Mouse (Mus musculus) ovary, postnatal 36 days (tissue): ENCODE measurements around the gene Ugt1a2.
"Not testable (repeated sequence)": the region's sequence is repeated elsewhere in the genome, so short reads cannot be mapped to it uniquely, and the experiment has no call there.

Source experiments
- DNase-seq: peaks from one replicate; pipeline ENCODE4 v3.0.0; 2022; ENCODE audit warnings: low spot score, mixed read lengths

The Ugt1a2 gene

DNA sequence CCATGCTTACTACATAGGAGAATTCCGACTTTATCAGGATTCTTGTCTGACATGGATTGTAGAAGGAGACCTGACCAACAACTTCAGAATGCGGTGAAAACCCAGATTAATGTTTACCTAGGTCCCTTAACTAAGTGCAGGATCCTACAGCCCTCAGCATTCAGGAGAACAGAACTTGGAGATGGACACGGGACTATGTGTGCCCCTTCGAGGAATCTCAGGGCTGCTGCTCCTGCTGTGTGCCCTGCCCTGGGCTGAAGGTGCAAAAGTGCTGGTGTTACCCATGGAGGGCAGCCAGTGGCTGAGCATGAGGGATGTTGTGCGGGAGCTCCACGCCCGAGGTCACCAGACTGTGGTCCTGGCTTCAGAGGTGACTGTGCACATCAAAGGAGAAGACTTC is at the start of gene Ugt1a2:
TSS of gene Ugt1a2 (plus strand) at position 146 of the 400 bp plus-strand sequence.
- no peak for DNase-seq

DNA sequence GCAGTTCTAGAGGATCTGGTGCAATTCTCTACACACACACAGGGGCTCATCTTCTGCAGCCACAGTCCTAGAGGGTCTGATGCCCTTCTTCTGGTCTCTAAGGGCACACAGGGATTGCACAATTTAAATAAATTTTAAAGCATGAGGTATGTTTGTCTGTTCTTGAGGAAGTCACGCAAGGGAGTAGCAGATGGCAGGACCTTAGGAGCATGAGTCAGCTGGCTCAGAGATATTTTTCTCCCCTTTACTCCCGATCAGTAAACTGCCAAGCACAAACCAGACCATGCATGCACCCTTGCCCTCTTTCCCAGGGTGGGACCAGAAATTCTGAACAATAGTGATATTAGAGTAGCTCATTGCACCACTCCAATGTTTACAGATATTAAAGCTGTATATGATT is 42.0 kb upstream of the Ugt1a2 start:
- no peak for DNase-seq

DNA sequence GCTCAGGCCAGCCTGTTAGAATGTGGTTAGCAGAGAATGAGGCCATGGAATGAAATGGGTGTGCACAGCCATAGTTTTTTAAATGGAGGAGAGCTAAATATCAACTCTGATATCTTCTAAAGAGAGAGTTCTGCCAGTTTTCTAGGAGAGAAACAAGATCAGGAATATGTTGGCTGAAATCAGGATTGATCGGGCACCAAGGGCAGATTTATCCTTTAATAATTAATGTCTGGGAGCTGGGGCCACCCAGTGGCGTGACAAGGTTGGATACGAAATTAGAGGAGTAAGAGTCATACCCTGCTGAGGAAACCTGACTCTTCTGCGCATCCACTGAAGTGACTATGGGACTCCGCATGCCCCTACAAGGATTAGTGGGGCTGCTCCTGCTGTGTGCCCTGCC is 34.7 kb upstream of the Ugt1a2 start, which contains the start of gene Ugt1a5:
TSS of gene Ugt1a5 (plus strand) at position 302 of the 400 bp plus-strand sequence.
- DNase-seq, result no peak

DNA sequence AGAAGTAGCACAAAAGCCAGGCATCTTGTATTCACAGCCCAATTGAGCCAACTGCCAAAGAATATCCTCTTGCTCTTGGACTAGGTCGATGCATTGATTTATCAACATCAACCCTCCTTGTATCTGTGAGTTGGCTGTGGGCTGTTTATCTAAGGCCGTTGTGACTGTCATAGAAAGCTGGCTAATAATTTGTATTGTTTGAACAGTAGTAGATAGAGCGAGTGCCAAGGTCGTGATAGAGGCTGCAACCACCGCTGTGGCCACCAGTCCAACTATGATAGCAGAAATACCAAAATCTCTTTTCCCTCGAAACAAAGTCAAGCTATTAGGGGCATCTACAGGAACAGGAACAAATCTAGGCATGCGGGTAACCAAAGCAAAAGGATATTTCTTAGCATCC is 28.2 kb upstream of the Ugt1a2 start:
- DNase-seq, result not testable (repeated sequence)

DNA sequence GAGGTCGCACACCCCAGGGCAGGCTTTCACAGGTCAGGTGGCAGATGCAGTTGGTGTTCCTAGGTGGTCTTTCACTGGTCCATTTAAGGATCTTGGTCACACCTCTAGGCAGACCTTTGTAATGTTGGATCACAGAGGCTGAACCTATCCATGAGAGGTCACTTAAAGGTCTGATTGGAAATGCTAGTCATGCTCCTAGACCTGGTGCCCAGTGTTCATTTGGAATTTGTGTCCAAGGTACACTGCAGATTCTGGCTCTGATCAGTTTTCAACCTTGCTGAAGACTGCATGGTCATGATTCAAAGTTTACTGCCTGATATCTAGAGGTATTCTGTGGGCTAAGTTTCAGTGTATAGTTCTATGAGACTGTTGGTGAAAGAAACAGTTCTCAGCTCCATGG is 20.7 kb upstream of the Ugt1a2 start:
- DNase-seq, result no peak

DNA sequence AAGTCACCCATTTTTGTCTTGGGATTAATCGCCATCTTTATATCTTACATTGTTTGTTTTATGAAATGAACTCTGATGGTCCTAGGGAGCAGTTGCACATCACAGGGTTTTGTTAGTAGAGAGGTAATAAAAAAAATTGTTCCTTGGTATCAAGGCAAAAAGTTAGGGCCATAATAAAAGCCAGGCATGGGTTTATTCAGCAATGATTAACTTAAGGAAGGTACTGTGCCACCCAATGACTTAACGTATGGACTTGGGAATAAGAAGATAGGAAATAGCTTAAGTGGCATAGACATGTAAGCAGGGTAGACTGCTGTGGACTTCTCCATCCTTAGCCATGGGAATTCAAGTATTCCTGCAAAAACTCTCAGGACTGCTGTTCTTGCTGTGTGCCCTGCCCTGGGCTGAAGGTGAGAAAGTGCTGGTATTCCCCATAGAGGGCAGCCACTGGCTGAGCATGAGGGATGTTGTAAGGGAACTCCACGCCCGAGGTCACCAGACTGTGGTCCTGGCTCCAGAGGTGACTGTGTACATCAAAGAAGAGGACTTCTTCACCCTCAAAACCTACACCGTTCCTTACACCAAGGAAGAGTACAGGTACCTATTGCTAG is 14.0 kb upstream of the Ugt1a2 start:
- DNase-seq, result no peak

DNA sequence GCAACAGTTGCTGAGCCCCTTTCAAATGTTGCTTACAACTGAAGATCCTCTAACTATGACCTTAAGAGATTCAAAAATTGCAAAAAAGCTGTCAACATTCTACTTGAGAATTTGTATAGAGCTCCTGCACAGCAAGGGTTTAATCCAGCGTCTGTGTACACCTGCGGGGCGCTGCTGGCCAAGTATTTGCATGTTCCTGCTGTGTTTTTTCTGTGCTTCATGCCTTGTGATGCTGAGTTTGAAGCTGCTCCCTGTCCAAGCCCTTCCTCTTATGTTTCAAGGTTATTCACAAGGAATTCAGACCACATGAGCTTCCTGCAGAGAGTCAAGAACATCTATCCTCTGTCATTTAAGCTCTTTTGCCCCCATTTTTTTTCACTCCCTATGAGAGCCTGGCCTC is 8.3 kb upstream of the Ugt1a2 start:
- DNase-seq, result no peak

DNA sequence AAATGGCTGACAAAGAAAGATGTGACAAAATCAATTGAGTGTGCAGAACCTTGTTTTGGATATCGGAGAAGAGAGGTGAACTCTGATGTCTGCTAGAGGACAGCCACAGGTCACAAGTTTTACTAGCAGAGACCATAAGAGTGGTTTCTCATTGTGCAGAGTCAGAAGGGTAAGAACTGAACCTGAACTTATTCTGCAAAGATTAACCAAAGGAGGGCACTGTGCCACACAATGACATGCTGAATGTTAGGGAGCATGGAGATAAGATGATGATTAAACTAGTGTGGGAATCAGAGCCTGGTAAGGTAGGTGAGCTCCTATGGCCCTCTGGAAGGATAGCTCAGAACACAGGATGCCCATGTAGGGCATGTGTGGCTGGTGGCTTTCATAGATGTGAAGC is 4.7 kb upstream of the Ugt1a2 start:
- no peak for DNase-seq

DNA sequence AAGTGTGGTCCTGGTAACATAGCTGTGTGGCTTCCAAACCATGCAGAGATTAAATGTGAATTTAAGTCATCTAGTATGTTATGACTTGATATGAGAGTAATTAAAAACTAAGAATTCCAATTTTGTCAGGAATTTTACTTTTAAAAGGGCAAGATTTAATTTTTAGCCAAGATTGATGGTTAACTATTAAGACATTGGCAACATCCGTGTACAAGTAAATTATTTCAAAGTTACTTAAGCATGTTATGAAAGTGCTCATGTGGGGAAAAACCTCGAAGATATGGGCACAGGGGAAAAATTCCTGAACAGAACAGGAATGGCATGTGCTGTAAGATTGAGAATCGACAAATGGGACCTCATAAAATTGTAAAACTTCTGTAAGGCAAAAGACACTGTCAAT is 3.0 kb upstream of the Ugt1a2 start:
- DNase-seq, result no peak

DNA sequence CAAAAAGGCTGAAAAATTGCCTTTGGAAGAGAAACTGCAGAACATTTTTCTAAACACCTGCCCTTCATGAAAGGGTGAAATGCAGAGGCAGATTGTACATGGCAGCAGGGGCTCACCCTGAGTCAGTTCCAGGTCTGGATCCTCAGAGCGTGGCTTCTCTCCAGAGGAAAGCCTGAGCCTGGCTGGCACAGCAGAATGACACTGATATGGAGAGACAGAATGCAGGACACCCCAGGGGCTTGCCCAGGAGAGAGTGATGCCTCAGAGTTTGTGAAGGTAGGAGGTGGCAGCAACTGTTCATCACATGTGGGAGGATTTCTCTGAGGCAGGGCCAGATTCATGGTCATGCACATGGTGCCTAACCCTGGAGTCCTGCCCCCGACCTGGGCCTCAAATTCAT is 405 bp upstream of the Ugt1a2 start:
- no peak for DNase-seq

DNA sequence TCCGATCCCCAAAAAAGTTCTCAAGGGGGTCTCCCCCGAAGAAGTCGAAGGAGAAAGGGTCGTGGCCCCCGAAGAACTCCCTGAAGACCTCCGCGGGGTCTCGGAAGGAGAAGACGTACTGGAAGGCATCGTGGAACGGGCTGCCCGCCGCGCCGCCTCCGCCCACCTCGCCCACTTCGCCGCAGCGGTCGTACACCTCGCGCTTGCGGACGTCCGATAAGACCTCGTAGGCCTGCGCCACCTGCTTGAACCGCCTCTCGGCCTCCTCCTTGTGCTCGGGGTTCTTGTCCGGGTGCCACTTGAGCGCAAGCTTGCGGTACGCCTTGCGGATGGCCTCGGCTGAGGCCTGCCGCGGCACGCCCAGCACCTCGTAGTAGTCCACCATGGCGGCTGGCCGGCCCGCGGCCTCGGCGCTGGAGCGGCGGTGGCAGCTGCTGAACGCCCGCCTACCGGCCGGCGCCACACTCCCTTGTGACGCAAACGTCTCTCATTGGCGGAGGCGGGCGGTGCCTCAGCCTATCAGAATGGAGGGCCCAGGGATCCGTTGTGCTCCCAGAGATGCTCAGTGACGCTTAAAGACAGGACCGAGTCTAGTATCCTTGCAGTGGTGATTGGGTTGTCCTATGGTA is 5.0 kb downstream of the Ugt1a2 start, which contains the start of gene Dnajb3:
TSS of gene Dnajb3 (minus strand) at position 489 of the 629 bp plus-strand sequence.
- peak; percentile 75 for DNase-seq

DNA sequence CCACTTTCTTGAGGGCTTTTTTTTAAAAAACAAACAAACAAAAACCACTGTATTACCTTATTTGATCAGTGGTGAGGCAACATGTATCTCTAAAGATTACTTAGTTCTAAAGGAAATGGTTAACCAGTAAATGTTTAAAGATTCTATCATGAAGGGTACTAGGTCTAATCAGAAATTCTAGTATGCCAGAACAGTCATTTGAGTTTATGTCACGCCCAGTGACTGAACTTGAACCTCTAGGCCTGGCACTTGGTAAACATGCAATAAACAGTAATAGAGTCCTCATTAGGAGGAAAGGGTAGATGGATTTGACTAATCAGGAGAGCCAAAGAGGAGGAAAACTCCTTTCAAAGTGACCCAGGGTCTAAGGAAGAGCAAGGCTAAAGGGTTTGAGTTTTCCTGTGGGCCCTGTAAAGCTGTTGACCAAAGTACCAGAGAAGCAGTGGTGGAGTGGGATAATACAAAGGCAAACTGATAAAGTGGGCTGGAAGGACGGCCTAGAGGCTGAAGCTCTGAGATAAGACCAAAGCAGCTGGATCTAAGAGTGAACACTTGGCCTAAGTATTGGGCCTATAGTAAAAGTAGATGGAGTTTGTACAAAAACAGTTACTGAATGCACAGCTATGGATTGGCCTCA is 6.6 kb downstream of the Ugt1a2 start:
- no peak for DNase-seq

DNA sequence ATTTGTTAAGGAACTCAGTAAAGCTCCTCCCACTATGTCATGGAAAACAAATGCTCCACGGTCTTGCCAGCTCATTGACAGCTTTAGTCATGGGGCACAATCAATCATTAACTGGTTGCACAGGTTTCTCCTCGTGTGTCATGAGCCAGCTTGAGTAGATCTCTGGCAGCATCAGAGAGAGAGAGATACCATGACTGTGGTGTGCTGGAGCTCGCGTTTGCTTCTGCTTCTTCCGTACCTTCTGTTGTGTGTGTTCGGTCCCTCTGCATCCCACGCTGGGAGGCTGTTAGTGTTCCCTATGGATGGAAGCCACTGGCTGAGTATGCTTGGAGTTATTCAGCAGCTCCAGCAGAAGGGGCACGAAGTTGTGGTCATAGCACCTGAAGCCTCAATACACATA is 11.4 kb downstream of the Ugt1a2 start, which contains the start of gene Ugt1a1:
TSS of gene Ugt1a1 (plus strand) at position 148 of the 400 bp plus-strand sequence.
- peak; percentile 14 for DNase-seq

DNA sequence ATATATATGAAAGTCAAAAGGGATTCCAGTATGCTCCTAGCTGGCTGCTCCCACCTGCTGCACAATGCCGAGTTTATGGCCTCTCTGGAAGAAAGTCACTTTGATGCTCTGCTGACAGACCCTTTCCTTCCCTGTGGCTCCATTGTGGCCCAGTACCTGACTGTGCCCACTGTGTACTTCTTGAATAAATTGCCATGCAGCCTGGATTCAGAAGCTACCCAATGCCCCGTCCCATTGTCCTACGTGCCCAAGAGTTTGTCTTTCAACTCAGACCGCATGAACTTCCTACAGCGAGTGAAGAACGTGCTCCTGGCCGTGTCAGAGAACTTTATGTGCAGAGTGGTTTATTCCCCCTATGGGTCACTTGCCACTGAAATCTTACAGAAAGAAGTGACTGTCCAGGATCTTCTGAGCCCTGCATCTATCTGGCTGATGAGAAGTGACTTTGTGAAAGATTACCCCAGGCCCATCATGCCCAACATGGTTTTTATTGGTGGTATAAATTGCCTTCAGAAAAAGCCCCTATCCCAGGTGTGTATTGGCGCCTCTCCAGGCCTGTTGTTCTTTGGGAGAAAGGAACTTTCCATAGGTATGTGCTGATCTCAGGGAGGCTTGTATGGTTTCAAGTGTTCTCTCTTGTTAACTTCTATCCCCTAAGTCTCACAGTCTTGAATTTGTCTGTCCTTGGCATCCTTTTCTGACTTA is 12.1 kb downstream of the Ugt1a2 start:
- DNase-seq, result no peak

DNA sequence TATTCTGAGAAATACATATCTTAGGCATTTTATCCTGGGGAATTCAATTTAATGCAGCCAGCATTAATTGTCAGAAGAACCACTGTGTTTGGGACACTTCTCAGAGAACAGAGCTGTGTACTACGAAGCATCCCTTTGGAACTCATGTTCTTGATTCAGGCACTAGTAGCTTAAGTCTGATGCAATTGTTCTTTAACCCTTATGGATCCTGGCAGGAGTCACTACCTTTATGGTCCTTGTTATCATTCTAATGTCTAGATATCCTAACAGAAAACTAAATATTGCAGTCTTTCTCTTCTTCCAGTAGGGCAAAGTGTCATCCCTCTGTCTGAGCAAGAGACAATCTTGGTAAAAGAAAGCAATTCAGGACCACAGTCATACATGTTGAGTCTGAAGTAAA is 12.7 kb downstream of the Ugt1a2 start:
- DNase-seq, result no peak

DNA sequence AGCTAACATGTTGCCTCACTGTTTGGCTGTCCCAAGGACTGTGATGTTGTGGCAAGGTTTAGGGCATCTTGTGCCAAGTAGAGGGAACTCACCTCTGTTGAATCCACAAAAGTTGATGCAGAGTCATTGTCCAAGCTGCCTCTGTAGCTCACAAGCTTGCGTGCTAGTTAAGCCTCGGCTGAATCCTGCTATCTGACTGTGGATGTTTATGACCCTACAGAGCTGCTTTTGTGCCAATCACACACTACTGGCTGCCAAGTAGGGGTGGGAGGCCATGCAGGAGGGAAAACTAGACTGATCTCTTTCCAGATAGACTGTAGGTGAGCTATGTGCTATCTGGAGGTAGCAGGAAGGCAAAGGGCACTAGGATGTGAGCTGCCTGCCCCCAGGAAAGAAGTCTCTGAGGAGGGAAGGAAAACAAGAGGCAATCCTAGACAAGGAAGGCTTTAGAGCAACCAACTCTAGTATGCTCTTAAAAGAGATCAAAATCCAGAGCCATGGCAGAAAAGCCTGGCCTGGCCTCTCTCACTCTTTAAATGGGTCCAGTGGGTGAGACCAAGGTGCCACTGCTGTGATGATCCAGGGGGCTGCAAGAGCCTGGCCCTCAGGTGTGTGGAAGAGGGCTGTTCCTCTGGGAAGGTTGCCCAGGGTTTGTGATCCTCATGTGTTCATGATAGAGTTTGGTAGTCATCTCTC is 13.5 kb downstream of the Ugt1a2 start:
- DNase-seq, result peak; percentile 36

DNA sequence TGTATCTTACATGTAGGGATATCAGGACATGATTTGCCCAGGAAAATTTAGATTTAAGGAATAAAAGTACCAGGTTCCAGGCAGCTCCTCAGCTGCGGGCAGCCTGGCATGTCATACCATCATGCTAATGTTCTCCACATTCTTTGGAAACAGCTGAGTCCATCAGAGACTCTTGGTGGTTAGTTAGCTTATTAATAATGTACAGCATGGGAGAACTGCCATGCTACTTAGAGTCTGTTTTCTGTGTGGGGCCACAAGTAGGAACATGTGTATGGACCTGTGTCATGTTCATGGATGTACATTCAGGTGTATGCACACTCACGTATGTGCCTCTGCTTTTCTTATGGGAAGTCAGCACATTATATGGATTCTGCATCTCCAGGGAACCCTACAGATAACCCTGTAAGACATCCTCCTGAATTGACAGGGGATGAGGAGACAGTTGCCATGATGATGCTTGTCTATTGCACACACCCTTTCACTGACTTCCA is 14.1 kb downstream of the Ugt1a2 start:
- DNase-seq, result no peak

DNA sequence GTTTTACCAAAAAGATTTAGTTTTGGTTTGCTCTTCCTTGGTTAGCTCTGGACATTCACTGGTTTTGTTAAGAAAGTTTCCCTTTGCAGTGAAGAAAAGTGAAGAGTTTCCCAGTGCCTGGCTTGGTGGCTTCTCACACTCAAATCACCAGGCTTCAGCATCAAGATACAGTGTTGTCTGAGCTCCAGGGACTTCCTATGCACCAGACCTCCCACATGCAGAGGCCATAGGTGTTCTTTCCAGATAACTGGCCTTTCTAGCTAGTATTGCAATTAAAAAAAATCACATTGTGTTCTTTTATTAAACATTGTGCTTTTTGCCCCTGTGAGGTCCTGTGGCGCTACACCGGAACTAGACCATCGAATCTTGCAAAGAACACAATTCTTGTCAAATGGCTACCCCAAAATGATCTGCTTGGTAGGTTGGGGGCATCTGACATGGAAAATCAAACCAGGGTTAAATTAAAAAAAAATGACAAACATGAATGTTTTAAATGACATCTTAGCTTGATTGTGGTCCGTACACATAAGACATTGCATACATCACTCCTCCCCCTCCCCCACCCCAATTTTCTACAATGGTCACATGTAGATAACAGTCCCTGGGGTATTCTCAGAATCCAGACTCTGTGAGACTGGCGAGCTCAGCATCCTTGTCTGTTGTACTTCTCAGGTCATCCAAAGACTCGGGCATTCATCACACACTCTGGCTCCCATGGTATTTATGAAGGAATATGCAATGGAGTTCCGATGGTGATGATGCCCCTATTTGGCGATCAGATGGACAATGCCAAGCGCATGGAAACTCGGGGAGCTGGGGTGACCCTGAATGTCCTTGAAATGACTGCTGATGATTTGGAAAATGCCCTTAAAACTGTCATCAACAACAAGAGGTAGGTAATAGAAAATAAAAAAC is 15.3 kb downstream of the Ugt1a2 start:
- no peak for DNase-seq

DNA sequence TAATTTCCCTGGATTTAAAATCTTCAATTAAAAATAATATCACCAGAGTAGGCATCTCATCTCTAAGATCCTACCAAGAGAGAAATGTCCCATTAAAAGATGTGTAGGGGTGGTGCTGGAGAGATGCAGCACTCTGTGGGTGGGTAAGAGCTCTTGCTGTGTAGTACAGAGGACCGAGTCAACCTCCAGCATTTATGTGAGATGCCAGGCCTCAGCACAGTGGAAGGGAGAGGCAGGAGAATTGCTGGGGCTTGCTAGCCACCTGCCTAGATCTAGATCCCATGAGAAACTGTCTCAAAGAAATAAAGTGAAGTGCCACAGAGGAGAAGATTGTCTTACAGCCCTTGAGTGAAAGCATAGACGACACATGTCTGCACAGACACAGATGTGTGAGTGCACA is 16.1 kb downstream of the Ugt1a2 start:
- no peak for DNase-seq

DNA sequence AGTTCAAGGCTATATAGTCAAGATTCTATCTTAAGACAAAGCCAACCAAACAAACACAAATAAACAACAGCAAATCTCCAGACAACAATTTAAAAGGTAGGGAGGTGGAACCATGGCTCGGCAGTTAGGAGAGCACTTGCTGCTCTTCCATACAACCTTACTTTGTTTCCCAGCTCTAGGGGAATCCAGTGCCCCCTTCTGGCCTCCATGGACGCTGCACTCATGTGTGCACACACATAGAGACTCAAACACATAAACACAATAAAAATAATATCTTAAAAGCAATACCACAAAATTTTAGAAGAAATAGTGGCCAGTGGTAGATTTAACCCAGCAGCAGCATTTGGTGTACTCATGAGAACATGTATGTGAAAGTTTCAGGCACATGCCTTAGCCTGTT is 16.7 kb downstream of the Ugt1a2 start:
- no peak for DNase-seq

DNA sequence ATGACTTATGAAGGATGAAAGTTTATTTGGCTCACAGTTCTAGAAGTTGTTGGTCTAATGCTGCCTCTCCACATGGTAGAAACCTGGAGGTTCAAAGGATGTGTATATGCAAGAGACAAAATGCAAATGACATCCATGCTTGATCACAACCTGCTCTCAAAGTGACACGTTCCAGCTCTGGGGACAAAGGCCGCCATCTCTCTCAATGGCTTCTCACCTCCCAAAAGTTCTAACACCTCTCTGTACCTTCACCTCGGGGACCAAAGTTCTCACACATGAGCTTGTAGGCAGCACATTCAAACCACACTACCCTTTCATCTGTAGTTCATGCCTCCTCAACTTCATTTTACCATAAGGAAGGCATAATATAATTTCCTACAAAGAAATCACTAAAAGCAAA is 17.2 kb downstream of the Ugt1a2 start:
- no peak for DNase-seq
